Mouse (Mus musculus) A20 (cell line): ENCODE data around the gene Olfr506.
"Not testable (repeated sequence)": the region's sequence is repeated elsewhere in the genome, so short reads cannot be mapped to it uniquely, and the experiment has no call there.

ENCODE experiments used
- DNase-seq: peaks from one replicate; pipeline ENCODE4 v3.0.0-alpha.2; 2011; ENCODE audit warnings: low read depth, low spot score

The Olfr506 gene

DNA sequence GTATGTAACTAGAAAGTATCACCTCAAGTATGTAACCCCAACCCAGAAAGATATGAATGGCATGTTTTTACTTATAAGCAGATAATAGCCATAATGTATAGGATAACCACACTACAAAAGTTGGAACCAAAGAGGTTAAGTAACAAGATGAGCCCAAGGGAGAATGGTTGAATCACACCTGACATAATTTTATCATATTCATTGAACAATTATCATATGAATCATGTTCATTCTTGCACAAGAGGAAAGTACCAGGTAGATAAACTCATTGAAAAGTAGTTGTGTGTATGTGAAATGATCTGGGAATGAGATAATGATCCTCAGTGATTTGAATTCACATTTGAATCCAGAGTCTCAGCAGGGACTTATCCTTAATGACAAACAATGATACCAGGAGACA lies at the start of gene Olfr506:
Gene Olfr506, plus strand, starts transcription at position 301 of the 400 bp plus-strand sequence.
- DNase-seq, result no peak

- DNase-seq, result no peak
Observed at GRCm38 (mm10) chr7:108565693-108566092, 44.9 kb upstream of the Olfr506 start, which contains the start of gene Olfr504. TSS of gene Olfr504 (minus strand) at chr7:108565793.

DNA sequence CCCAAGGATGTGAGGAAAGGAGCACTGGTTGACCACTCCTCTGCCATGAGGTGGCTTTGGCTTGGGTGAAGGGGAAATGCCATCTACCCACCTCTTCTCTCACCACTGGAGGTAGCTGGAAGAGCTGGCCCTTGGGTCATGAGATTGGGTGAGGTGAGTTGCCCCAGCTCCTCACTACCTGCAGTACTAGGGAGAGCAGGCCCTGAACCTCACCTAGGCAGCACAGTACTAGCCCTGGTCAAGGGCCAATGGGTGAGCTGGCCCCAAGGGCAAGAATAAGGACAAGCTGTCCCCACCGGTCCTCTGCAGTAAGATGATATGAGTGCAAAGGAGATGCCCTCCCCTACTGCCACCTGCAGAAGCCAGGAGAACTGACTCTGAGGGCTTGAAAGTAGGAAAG lies 20.8 kb upstream of the Olfr506 start:
- DNase-seq, result no peak

GRCm38 (mm10) chr7:108601916-108602315 lies 8.7 kb upstream of the Olfr506 start:
- not testable (repeated sequence) for DNase-seq

DNA sequence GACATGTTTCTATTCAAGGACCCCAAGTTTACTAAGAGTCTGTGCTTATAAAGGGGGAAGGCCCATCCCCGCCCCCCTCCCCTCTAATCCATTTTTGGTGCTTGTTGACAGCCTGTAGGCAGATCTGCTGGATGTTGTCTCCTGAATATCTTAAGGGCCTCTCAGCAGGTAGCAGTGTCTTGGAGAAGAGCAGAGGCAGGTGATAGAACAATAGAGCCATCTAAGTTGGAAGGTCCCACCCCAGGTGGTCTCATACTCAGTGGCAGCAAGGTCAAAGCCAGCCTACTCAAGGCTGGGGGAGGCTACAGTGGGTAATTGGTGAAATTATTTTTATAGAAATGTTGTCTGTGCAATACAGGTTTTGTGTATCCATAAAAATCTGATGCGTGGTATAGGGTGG lies 3.5 kb downstream of the Olfr506 start:
- no peak for DNase-seq

DNA sequence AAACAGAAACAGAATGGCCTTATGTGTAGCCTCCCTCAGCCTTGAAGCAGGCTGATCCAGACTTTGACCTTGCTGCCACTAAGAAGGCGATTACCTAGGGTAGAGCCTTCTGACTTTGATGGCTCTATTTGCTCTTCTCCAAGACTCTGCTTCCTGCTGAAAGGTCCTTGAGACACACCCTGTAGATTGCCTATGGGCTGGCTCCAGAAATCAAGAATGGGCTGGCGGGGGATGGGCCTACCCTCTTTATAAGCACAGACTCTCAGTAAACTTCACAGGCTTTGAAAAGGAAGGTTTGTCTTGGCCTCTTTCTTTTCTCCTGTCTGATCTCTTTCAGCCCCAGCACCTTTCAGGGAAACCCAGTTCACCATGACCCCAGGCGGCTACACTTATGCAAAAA lies 6.2 kb downstream of the Olfr506 start:
- not testable (repeated sequence) for DNase-seq

GRCm38 (mm10) chr7:108621514-108621913 lies 10.9 kb downstream of the Olfr506 start, which contains the start of gene Olfr507:
TSS of gene Olfr507 (plus strand) at chr7:108621814.
- no peak for DNase-seq

GRCm38 (mm10) chr7:108629694-108630093 lies 19.1 kb downstream of the Olfr506 start, which contains the start of gene Olfr508:
TSS of gene Olfr508 (plus strand) at chr7:108629994.
- no peak for DNase-seq

- no peak for DNase-seq
Observed at GRCm38 (mm10) chr7:108651806-108652205, 41.2 kb downstream of the Olfr506 start, which contains the start of gene Olfr509. TSS of gene Olfr509 (minus strand) at chr7:108651906.

GRCm38 (mm10) chr7:108662419-108662818 lies 51.8 kb downstream of the Olfr506 start:
- DNase-seq, result no peak
